Mouse (Mus musculus) lung, embryonic 14.5 days (tissue): ENCODE measurements at regions not wholly inside any gene's neighbourhood (a gene's known extent, or its start where the extent isn't known, plus 50 kb on each side); places are given as distances from the start of the nearest gene placed in this dataset.

Experiments
- ATAC-seq: fragments of 200-750 bp; cut with Nextera tagmentation; 2 replicates; pipeline ENCODE4 v1.8.0; 2017; ENCODE audit warnings: mild to moderate bottlenecking, moderate TSS enrichment, moderate library complexity; ENCODE audit not compliant: insufficient read depth
- DNase-seq: peaks from one replicate; pipeline ENCODE4 v3.0.0-alpha.2; 2015
- H3K27ac ChIP-seq: fragments of 300-500 bp; sonication (generic); 2 replicates; pipeline ENCODE4 v1.5.1; 2014; ENCODE audit warnings: low read depth, mild to moderate bottlenecking, moderate library complexity
- H3K27me3 ChIP-seq: fragments of 300-500 bp; sonication (generic); 2 replicates; pipeline ENCODE4 v1.6.1; 2014; ENCODE audit warnings: low read length, control low read depth; ENCODE audit not compliant: insufficient read depth
- H3K36me3 ChIP-seq: fragments of 300-500 bp; sonication (generic); 2 replicates; pipeline ENCODE4 v1.6.1; 2014; ENCODE audit warnings: control low read depth; ENCODE audit not compliant: insufficient read depth
- H3K4me1 ChIP-seq: fragments of 300-500 bp; sonication (generic); 2 replicates; pipeline ENCODE4 v1.6.1; 2014; ENCODE audit warnings: antibody characterized with exemption, control low read depth; ENCODE audit not compliant: insufficient read depth
- H3K4me2 ChIP-seq: fragments of 300-500 bp; sonication (generic); 2 replicates; pipeline ENCODE4 v1.6.1; 2014; ENCODE audit warnings: mild to moderate bottlenecking
- H3K4me3 ChIP-seq: fragments of 300-500 bp; sonication (generic); 2 replicates; pipeline ENCODE4 v1.5.1; 2014; ENCODE audit warnings: low read depth, low read length
- H3K9ac ChIP-seq: fragments of 300-500 bp; sonication (generic); 2 replicates; pipeline ENCODE4 v1.6.1; 2014
- H3K9me3 ChIP-seq: fragments of 300-500 bp; sonication (generic); 2 replicates; pipeline ENCODE4 v1.6.1; 2016; ENCODE audit warnings: low read depth, low read length, control low read depth
- CTCF ChIP-seq: IDR thresholded peaks from 2 replicates; pipeline ENCODE4 v1.5.1; 2016; ENCODE audit warnings: antibody characterized with exemption, low read depth
- WGBS: fragments of 180-500 bp; shearing (Covaris S2); extraction: QIAGEN DNeasy Blood & Tissue Kit; methylation state at CpG from one replicate; pipeline ENCODE4 v1.1.7; 2014; 5-methylcytosine and 5-hydroxymethylcytosine counted together

DNA sequence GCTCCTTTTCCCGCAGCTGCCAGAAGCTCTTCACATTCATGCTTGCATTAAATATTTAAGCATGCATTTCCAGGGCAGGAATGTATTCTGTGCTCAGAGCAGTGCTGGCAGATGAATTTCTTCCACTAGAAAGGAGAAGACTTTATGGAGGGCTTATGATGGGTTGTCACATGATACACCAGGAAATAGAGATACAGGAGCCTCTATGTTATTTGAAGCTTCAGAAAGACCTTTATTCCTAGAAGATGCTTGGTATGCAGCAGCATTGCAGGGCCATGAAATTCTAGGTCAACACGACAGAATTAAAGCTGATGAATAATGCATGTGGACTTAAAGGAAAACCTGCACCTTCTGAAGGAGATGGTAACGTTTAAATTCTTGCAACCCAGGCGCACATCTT, 212.1 kb downstream of the Adgrg6 start:
- no peaks in the 10 kb centered on the region for H3K9me3 ChIP-seq
- H3K4me2 ChIP-seq = no peak overlapping the region
- no peaks in the 10 kb centered on the region for H3K36me3 ChIP-seq
- H3K27ac ChIP-seq = no peak overlapping the region
- TF ChIP-seq CTCF = no peak
- no peak for ATAC-seq
- no peak overlapping the region for H3K9ac ChIP-seq
- no peak for DNase-seq
- no peak overlapping the region for H3K4me3 ChIP-seq
- WGBS = 61% methylated on average over 4 of the region's 4 CpGs
- no peaks in the 10 kb centered on the region for H3K27me3 ChIP-seq
- H3K4me1 ChIP-seq = no peaks in the 10 kb centered on the region

DNA sequence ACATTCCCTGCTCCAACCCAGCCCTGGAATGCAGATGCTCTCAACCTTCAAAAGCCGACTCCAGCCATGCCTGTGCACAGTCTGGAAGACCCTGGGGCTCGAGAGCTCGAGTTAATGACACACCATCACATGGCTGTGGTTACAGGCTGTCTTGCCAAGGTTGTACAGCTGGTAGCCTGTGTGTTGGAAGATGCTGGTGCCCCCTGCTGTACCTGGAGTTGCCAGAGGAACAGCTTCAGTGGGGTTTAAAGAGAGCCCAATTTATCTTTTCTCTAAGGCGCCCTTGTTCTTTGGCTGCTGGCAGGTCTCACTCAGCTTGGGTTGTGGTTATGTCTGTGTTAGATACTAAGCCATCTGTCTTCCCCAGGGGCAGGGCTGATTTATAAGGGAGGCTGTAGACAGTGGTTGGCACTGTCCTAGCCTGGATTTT, 212.8 kb downstream of the Adgrg6 start:
- no peaks in the 10 kb centered on the region for H3K27me3 ChIP-seq
- DNase-seq (no peak), ATAC-seq (no peak)
- H3K4me1 ChIP-seq = no peaks in the 10 kb centered on the region
- no peak overlapping the region for H3K4me3 ChIP-seq
- H3K36me3 ChIP-seq = no peaks in the 10 kb centered on the region
- no peak overlapping the region for H3K9ac ChIP-seq
- no peak overlapping the region for H3K4me2 ChIP-seq
- WGBS = 46% methylated on average over 4 of the region's 4 CpGs
- TF ChIP-seq CTCF = no peak
- no peak overlapping the region for H3K27ac ChIP-seq
- no peaks in the 10 kb centered on the region for H3K9me3 ChIP-seq

DNA sequence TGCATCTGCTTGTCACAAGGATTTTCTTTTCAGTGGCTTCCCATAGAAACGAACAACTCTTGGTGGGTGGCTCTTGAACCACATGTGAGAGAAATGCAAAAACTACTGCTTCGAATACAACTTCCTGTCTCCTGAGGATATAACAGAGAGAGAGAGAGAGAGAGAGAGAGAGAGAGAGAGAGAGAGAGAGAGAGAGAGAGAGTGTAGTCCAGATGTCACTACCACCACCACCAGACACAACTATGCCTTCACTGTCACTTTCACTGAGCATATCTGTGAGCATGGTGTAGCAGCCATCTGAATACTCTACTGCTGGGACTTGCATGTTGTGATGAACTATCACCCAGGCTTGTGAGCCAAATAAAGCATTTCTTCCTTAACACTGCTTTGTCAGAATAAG, 216.6 kb downstream of the Adgrg6 start:
- WGBS = 55% methylated on average over 2 of the region's 2 CpGs
- H3K27ac ChIP-seq = no peak overlapping the region
- H3K9ac ChIP-seq = no peak overlapping the region
- no peak overlapping the region for H3K4me3 ChIP-seq
- DNase-seq (no peak), ATAC-seq (no peak)
- H3K9me3 ChIP-seq = no peaks in the 10 kb centered on the region
- no peak overlapping the region for H3K4me2 ChIP-seq
- TF ChIP-seq CTCF = no peak
- H3K27me3 ChIP-seq = no peaks in the 10 kb centered on the region
- H3K36me3 ChIP-seq = no peaks in the 10 kb centered on the region
- no peaks in the 10 kb centered on the region for H3K4me1 ChIP-seq

DNA sequence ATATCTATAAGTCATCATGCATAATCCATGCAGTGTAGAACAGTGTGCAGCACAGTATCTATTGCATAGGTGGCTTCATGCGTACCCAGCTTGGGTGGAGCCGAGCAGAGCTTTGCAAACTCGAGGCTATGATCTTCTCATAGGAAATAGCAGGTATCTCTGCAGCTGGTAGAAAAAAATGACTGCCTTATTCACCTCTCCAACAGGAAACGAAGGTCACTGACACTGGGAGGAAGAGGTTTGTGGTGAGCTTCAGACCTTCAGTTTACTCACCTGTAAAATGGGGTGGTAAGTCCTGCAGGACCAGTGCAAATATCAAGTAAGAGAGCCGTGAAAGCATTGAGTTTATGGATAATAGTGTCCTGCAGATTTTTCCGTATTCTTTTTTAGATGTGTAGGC, 219.2 kb downstream of the Adgrg6 start:
- no peak for TF ChIP-seq CTCF
- H3K27ac ChIP-seq = no peak overlapping the region
- no peaks in the 10 kb centered on the region for H3K9me3 ChIP-seq
- DNase-seq (no peak), ATAC-seq (no peak)
- H3K4me2 ChIP-seq = no peak overlapping the region
- no peaks in the 10 kb centered on the region for H3K27me3 ChIP-seq
- H3K4me1 ChIP-seq = no peaks in the 10 kb centered on the region
- no peak overlapping the region for H3K4me3 ChIP-seq
- no peak overlapping the region for H3K9ac ChIP-seq
- 80% methylated on average over 6 of the region's 6 CpGs for WGBS
- H3K36me3 ChIP-seq = no peaks in the 10 kb centered on the region

DNA sequence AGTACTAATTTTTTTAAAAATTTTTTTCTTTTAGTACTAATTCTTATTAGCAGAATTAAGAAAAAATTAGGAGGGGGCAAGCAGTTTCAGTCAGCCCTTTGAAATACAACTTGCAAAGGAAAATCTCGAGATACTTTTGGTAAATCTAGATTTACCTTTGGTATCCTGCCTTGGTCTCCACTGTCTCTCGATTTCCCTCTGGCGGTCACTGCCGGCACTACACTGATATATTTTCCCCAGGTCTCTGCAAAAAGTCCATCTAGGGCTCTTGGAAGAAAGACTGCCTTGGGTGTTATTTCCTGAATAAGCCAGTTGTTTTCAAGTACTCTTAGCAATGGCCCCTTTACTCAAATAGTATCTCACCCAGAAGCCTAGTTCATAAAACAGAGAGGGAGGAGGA, 224.0 kb downstream of the Adgrg6 start:
- Histone ChIP-seq H3K9ac (no peak overlapping the region), H3K4me1 (no peaks in the 10 kb centered on the region), H3K27ac (no peak overlapping the region), H3K36me3 (no peaks in the 10 kb centered on the region), H3K4me2 (no peak overlapping the region), H3K9me3 (no peaks in the 10 kb centered on the region), H3K27me3 (no peaks in the 10 kb centered on the region), H3K4me3 (no peak overlapping the region)
- peak; percentile 85 for DNase-seq
- no peak for ATAC-seq
- TF ChIP-seq CTCF = peak; percentile 85
- WGBS = 2% methylated on average over 4 of the region's 4 CpGs

DNA sequence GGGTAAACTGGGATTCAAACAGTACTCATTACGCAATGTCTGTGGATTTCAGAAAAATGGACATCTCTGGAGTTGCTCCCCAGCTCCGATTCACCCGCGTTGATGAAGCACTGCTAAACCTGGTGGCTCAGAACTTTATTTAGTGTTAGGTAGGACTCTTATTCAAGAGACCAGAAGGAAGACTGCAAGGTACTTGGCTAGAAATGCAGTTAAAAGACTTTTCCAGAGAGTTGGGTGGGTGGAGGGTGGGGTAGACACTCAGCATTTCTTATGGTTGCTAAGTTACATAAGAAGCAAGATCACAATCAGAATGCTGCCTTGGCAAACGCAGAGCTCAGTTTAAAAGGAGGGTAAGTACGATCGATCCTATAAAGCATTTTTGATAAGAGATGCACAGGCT, 230.2 kb downstream of the Adgrg6 start:
- Histone ChIP-seq H3K9ac (no peak overlapping the region), H3K36me3 (no peaks in the 10 kb centered on the region), H3K4me3 (no peak overlapping the region), H3K9me3 (no peaks in the 10 kb centered on the region), H3K27ac (no peak overlapping the region), H3K27me3 (no peaks in the 10 kb centered on the region), H3K4me1 (no peaks in the 10 kb centered on the region), H3K4me2 (no peak overlapping the region)
- TF ChIP-seq CTCF = no peak
- DNase-seq (no peak), ATAC-seq (no peak)
- 78% methylated on average over 7 of the region's 7 CpGs for WGBS

DNA sequence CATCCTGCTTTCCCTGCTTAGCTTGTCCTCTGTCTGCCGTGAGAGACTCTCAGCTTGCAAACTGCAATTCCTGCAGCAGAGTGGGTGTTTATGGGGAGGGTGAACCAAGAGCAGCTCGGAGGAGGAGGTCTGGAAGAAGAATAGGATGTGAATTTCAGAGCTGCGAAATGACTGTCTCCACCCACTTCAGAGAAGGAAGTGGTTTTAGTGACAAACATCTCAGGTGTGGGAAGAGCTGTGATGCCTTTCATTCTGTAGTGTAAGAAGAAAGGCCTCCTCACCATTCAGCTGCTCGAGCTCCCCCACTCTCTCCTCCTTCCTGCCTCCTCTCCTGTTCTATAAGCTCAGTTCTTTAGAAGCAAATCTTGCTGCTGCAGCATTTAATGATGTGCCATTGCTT, 230.9 kb downstream of the Adgrg6 start:
- Histone ChIP-seq H3K4me3 (no peak overlapping the region), H3K9me3 (no peaks in the 10 kb centered on the region), H3K4me1 (no peaks in the 10 kb centered on the region), H3K27me3 (no peaks in the 10 kb centered on the region), H3K9ac (no peak overlapping the region), H3K36me3 (no peaks in the 10 kb centered on the region), H3K4me2 (no peak overlapping the region), H3K27ac (no peak overlapping the region)
- WGBS = 33% methylated on average over 4 of the region's 4 CpGs
- ATAC-seq = no peak
- TF ChIP-seq CTCF = no peak
- no peak for DNase-seq

DNA sequence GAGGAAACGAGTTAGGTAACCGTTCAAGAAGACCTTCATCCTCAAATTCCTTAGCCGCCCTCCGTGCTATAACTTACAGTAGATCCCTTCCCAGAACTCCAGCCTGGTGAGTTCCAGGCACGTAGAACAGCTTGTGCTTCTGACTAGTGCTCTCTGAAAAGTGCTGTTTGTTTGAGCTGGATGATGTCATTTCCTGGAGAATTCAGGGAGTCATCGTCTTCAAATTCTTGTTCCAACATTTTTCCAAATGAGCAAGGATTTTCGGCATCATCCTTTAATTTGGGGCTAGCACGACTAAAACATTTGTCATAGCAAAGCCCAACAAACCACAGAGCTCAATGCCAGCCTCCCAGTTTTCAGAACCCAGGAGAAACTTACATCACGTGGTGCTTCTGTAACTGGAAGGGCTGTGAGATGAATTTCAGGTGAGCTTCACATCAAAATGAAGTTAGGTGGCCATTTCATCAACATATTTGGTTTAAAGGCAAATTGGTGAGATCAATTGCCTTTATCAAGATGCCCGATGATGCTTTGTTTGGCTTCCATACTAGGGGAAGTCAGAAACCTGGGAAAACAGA, 231.4 kb downstream of the Adgrg6 start:
- Histone ChIP-seq H3K4me3 (no peak overlapping the region), H3K27me3 (no peaks in the 10 kb centered on the region), H3K9me3 (no peaks in the 10 kb centered on the region), H3K9ac (no peak overlapping the region), H3K27ac (no peak overlapping the region), H3K36me3 (no peaks in the 10 kb centered on the region), H3K4me1 (no peaks in the 10 kb centered on the region), H3K4me2 (no peak overlapping the region)
- ATAC-seq (no peak), DNase-seq (no peak)
- no peak for TF ChIP-seq CTCF
- 63% methylated on average over 10 of the region's 10 CpGs for WGBS
